Mouse (Mus musculus): Measurements from ENCODE around the gene Homez. TPM values are rescaled to one million over a fixed set of nuclear protein-coding genes. Genes with fewer than 3 reads are reported as not detected.

Homez gene
- polyA plus RNA-seq, 1 experiment: 12.0 TPM

- Histone ChIP-seq H3K4me1 (ENCODE audit: control insufficient read depth, insufficient read depth, low read length) (no peaks in the 10 kb centered on the region), H3K27me3 (ENCODE audit: control insufficient read depth, insufficient read depth, low read length) (no peaks in the 10 kb centered on the region), H3K27ac (ENCODE audit: insufficient read depth, low read length) (no peak overlapping the region), H3K4me3 (replicated peaks; ENCODE audit: insufficient read depth, low read depth, low read length) (no peak overlapping the region)
- TF ChIP-seq POLR2A (IDR thresholded peaks at IDR 0.05; ENCODE audit: borderline replicate concordance, insufficient read depth, low read length) (no peak), CTCF (IDR thresholded peaks at IDR 0.05; ENCODE audit: borderline replicate concordance, insufficient read depth, low read depth, low read length) (no peak)
- no peak for DNase-seq
- WGBS: 83% methylated on average over 4 of the region's 4 CpGs
These were observed 64.6 kb downstream of the Homez start for GRCm38 (mm10) chr14:54806124-54806523.

Other genes with a start within 250 kb of the Homez start
- gene Psmb11, start 249.5 kb downstream of the Homez start, polyA plus RNA-seq (2012; rRNA removed): 0.10 TPM in 1 of 2 replicates, not detected in the other
- not detected in 2 replicates for gene Gm17606, start 230.0 kb downstream of the Homez start, polyA plus RNA-seq (2012; rRNA removed)
- 7.6 and 10.3 TPM in 2 replicates for gene Cdh24, start 229.6 kb downstream of the Homez start, polyA plus RNA-seq (2012; rRNA removed)
- 45.2 and 51.0 TPM in 2 replicates for gene 1700123O20Rik, start 184.7 kb downstream of the Homez start, polyA plus RNA-seq (2012; rRNA removed)
- 199 and 207 TPM in 2 replicates for gene Acin1, start 184.0 kb downstream of the Homez start, polyA plus RNA-seq (2012; rRNA removed)
- 0.03 and 0.08 TPM in 2 replicates for gene Gm29776, start 172.1 kb downstream of the Homez start, polyA plus RNA-seq (2012; rRNA removed)
- gene Cebpe, start 158.8 kb downstream of the Homez start, polyA plus RNA-seq (2012; rRNA removed): 0.08 TPM in 2 replicates
- 37.1 and 41.6 TPM in 2 replicates for gene Slc7a8, start 89.0 kb downstream of the Homez start, polyA plus RNA-seq (2012; rRNA removed)
- gene Rnf212b, start 56.8 kb downstream of the Homez start, polyA plus RNA-seq (2012; rRNA removed): not detected in 2 replicates
- gene Ppp1r3e, start 6.6 kb upstream of the Homez start, polyA plus RNA-seq (2012; rRNA removed): 21.6 and 22.1 TPM in 2 replicates
- gene Bcl2l2, start 12.4 kb upstream of the Homez start, polyA plus RNA-seq (2012; rRNA removed): 113 TPM in 2 replicates
- 0.34 TPM in 1 of 2 replicates, not detected in the other for gene Gm20521, start 12.5 kb upstream of the Homez start, polyA plus RNA-seq (2012; rRNA removed)
- 413 and 433 TPM in 2 replicates for gene Pabpn1, start 21.5 kb upstream of the Homez start, polyA plus RNA-seq (2012; rRNA removed)
- gene Slc22a17, start 42.2 kb upstream of the Homez start, polyA plus RNA-seq (2012; rRNA removed): 687 and 690 TPM in 2 replicates
- 9.9 and 11.2 TPM in 2 replicates for gene Efs, start 55.2 kb upstream of the Homez start, polyA plus RNA-seq (2012; rRNA removed)
- gene Il25, start 61.7 kb upstream of the Homez start, polyA plus RNA-seq (2012; rRNA removed): 0.26 and 0.43 TPM in 2 replicates
- 215 and 237 TPM in 2 replicates for gene Cmtm5, start 65.3 kb upstream of the Homez start, polyA plus RNA-seq (2012; rRNA removed)
- gene Myh6, start 96.0 kb upstream of the Homez start, polyA plus RNA-seq (2012; rRNA removed): 0.10 TPM in 1 of 2 replicates, not detected in the other
- gene Gm17428, start 106.0 kb upstream of the Homez start, polyA plus RNA-seq (2012; rRNA removed): not detected in 2 replicates
- gene Myh7, start 123.7 kb upstream of the Homez start, polyA plus RNA-seq (2012; rRNA removed): 4.4 and 6.9 TPM in 2 replicates
- gene Ngdn, start 144.5 kb upstream of the Homez start, polyA plus RNA-seq (2012; rRNA removed): 49.4 and 50.4 TPM in 2 replicates
- gene Zfhx2, start 221.4 kb upstream of the Homez start, polyA plus RNA-seq (2012; rRNA removed): 10.7 and 11.0 TPM in 2 replicates
- 12.8 and 13.8 TPM in 2 replicates for gene Thtpa, start 223.8 kb upstream of the Homez start, polyA plus RNA-seq (2012; rRNA removed)
- gene Ap1g2, start 235.6 kb upstream of the Homez start, polyA plus RNA-seq (2012; rRNA removed): 18.6 and 19.1 TPM in 2 replicates
- 204 and 227 TPM in 2 replicates for gene Jph4, start 246.0 kb upstream of the Homez start, polyA plus RNA-seq (2012; rRNA removed)

Measured in cerebellum, adult 2 months (tissue).